Mouse (Mus musculus): ENCODE data around the gene Dnph1.

DNA sequence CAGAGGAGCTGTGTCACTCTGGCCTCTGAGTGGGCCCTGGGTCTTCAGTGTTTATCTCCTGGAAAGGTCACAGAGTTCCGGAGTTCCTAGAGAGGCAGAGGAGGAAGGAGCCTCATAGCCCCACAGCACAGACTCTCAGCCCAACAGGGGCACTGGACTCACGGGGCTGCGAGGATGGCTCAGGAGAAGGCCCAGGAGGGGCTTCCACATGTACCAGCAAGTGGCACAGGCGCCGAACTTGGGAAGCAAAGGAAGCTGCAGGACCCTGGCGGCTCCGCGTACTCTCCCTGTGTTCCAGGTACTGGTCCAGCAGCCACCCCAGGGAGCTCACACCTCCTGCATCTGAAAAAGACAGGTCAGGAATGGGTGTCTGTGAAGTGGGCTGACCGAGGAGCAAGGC, 24.7 kb downstream of the Dnph1 start:
- no peak for TF ChIP-seq CTCF (IDR thresholded peaks at IDR 0.05; ENCODE audit: low read depth)
- TF ChIP-seq EP300 (IDR thresholded peaks at IDR 0.05; ENCODE audit: low read depth) = no peak

Measured in heart, postnatal 0 days (tissue).